Mouse (Mus musculus): ENCODE data around the gene Speg.

Gene Speg

GRCm38 (mm10) chr1:75458789-75459684 lies 83.9 kb downstream of the Speg start:
- DNase-seq (ENCODE audit: extremely low read depth, low read depth) = no peak

- DNase-seq (ENCODE audit: extremely low read depth, low read depth) = no peak
Measured at GRCm38 (mm10) chr1:75460297-75460696, 85.2 kb downstream of the Speg start.

- no peak for DNase-seq (ENCODE audit: extremely low read depth, low read depth)
Measured at GRCm38 (mm10) chr1:75462636-75463035, 87.5 kb downstream of the Speg start.

- no peak for DNase-seq (ENCODE audit: extremely low read depth, low read depth)
Measured at GRCm38 (mm10) chr1:75463652-75464204, 88.6 kb downstream of the Speg start.

GRCm38 (mm10) chr1:75467215-75467927 lies 92.3 kb downstream of the Speg start:
- no peak for DNase-seq (ENCODE audit: extremely low read depth, low read depth)

GRCm38 (mm10) chr1:75469287-75469825 lies 94.3 kb downstream of the Speg start:
- DNase-seq (ENCODE audit: extremely low read depth, low read depth) = no peak

GRCm38 (mm10) chr1:75476441-75476840 lies 101.3 kb downstream of the Speg start:
- DNase-seq (ENCODE audit: extremely low read depth, low read depth) = no peak

GRCm38 (mm10) chr1:75477264-75477965 lies 102.3 kb downstream of the Speg start:
- DNase-seq (ENCODE audit: extremely low read depth, low read depth) = peak; percentile 62

- no peak for DNase-seq (ENCODE audit: extremely low read depth, low read depth)
Measured at GRCm38 (mm10) chr1:75477966-75478290, 102.8 kb downstream of the Speg start.

- no peak for DNase-seq (ENCODE audit: extremely low read depth, low read depth)
Measured at GRCm38 (mm10) chr1:75478497-75478896, 103.4 kb downstream of the Speg start.

GRCm38 (mm10) chr1:75478916-75479634 lies 104.0 kb downstream of the Speg start, which contains the start of the genes Chpf and Tmem198:
TSS of gene Chpf (minus strand) at chr1:75479307.
TSS of gene Tmem198 (plus strand) at chr1:75479532.
- peak; percentile 83 for DNase-seq (ENCODE audit: extremely low read depth, low read depth)

- no peak for DNase-seq (ENCODE audit: extremely low read depth, low read depth)
Measured at GRCm38 (mm10) chr1:75479635-75479989, 104.5 kb downstream of the Speg start.

GRCm38 (mm10) chr1:75480036-75480435 lies 104.9 kb downstream of the Speg start:
- no peak for DNase-seq (ENCODE audit: extremely low read depth, low read depth)

GRCm38 (mm10) chr1:75480735-75481134 lies 105.6 kb downstream of the Speg start:
- no peak for DNase-seq (ENCODE audit: extremely low read depth, low read depth)
